Mouse (Mus musculus) lung, postnatal 0 days (tissue): ENCODE results near the gene Zfp316.

Experiments
- CTCF ChIP-seq: IDR thresholded peaks from 2 replicates; pipeline ENCODE4 v1.5.1; 2016; ENCODE audit warnings: antibody characterized with exemption, mild to moderate bottlenecking
- EP300 ChIP-seq: IDR thresholded peaks from 2 replicates; pipeline ENCODE4 v1.6.1; 2016; ENCODE audit warnings: antibody characterized with exemption, mild to moderate bottlenecking, control low read depth

DNA sequence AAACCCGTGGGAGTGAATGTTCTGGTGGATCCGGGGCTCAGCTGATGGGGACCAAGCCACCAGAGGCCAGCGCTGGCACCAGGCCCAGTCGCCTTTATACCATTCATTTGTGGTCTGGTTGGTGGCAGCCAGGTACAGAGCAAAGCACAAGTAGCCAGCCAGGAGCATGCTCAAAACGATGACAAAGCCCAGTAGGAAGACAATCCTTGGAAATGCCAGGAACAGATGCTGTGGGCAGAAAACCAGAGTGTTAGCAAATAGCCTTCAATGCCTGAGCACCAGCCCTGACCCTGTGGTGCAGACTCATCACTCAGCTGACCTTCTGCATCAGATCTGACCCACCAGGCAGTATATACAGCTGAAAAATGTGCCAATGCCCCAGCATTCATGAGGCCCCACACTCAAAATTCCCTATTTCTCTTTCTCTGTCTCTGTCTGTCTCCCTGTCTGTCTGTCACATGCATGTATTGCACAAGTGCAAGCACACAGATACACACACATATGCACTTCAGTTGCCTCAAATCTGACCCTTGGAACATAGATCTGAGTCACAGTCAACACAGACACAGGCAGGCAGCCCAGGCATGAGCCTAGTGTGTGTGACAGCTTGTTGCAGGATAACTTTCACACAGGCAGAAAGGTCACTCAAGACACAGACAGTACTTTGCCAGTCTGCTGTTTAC, 46.9 kb upstream of the Zfp316 start:
- TF ChIP-seq CTCF = no peak
- TF ChIP-seq EP300 = no peak
